Mouse (Mus musculus) MEL (cell line): ENCODE measurements around the gene Kremen2. TPM values are rescaled to one million over a fixed set of nuclear protein-coding genes. Genes with fewer than 3 reads are reported as not detected.

Experiments used
- DNase-seq: peaks from one replicate; pipeline ENCODE4 v3.0.0; 2011; ENCODE audit warnings: low read depth, low spot score
- H3K27ac ChIP-seq: 2 replicates; pipeline ENCODE4 v1.5.1; 2012; ENCODE audit warnings: low read depth, mild to moderate bottlenecking, control low read depth, low read length, moderate library complexity; ENCODE audit not compliant: control insufficient read depth
- H3K27me3 ChIP-seq, 2 experiments: fragments of 150-350 bp in 1 of 2; sonication (generic) in 1 of 2; 2 replicates each; pipeline ENCODE4 v1.6.1; 2012; ENCODE audit warnings: low read length in 2 of 2, mild to moderate bottlenecking in 2 of 2, improper control_type of control experiment in 1 of 2, moderate library complexity in 1 of 2; ENCODE audit not compliant: insufficient read depth in 2 of 2, control insufficient read depth in 1 of 2
- H3K36me3 ChIP-seq, 2 experiments: 2 replicates each; pipeline ENCODE4 v1.6.1; 2012 to 2014; ENCODE audit warnings: low read length in 2 of 2, improper control_type of control experiment in 1 of 2, inconsistent platforms in 1 of 2, mild to moderate bottlenecking in 1 of 2; ENCODE audit not compliant: insufficient read depth in 2 of 2, control insufficient read depth in 1 of 2
- H3K4me1 ChIP-seq, 2 experiments: fragments of 150-350 bp in 1 of 2; sonication (generic) in 1 of 2; 2 replicates each; pipeline ENCODE4 v1.6.1; 2012; ENCODE audit warnings: low read length in 2 of 2, improper control_type of control experiment in 1 of 2, mild to moderate bottlenecking in 1 of 2; ENCODE audit not compliant: insufficient read depth in 2 of 2, control insufficient read depth in 1 of 2
- H3K4me3 ChIP-seq, 2 experiments: fragments of 150-350 bp in 1 of 2; sonication (generic) in 1 of 2; 2 replicates each; pipeline ENCODE4 v1.5.1; 2012; ENCODE audit warnings: low read depth in 2 of 2, low read length in 2 of 2, mild to moderate bottlenecking in 2 of 2, moderate library complexity in 2 of 2, control low read depth in 1 of 2, improper control_type of control experiment in 1 of 2; ENCODE audit not compliant: control insufficient read depth in 1 of 2, insufficient read depth in 1 of 2
- H3K79me2 ChIP-seq: 2 replicates; pipeline ENCODE4 v1.6.1; 2012; ENCODE audit warnings: mild to moderate bottlenecking, low read length, moderate library complexity; ENCODE audit not compliant: control insufficient read depth, poor library complexity, insufficient read depth
- H3K9ac ChIP-seq: 2 replicates; pipeline ENCODE4 v1.6.1; 2012; ENCODE audit warnings: low read depth, mild to moderate bottlenecking, control low read depth, low read length, moderate library complexity; ENCODE audit not compliant: control insufficient read depth, poor library complexity, severe bottlenecking
- H3K9me3 ChIP-seq: fragments of 150-350 bp; sonication (generic); replicated peaks from 2 replicates; pipeline ENCODE4 v1.6.1; 2012; ENCODE audit warnings: mild to moderate bottlenecking, low read length, improper control_type of control experiment, moderate library complexity; ENCODE audit not compliant: insufficient read depth
- BHLHE40 ChIP-seq: IDR thresholded peaks from 2 replicates; pipeline ENCODE4 v1.6.1; 2012; ENCODE audit warnings: low read depth, mild to moderate bottlenecking, inconsistent platforms, low read length, improper control_type of control experiment, borderline replicate concordance
- CHD1 ChIP-seq: IDR thresholded peaks from 2 replicates; pipeline ENCODE4 v1.6.1; 2012; ENCODE audit warnings: low read depth, mild to moderate bottlenecking, inconsistent platforms, low read length, improper control_type of control experiment
- CHD2 ChIP-seq: IDR thresholded peaks from 2 replicates; pipeline ENCODE4 v1.6.1; 2011; ENCODE audit warnings: low read length, improper control_type of control experiment
- E2F4 ChIP-seq: IDR thresholded peaks from 2 replicates; pipeline ENCODE4 v1.6.1; 2011; ENCODE audit warnings: low read depth, low read length, improper control_type of control experiment, borderline replicate concordance
- ELF1 ChIP-seq: IDR thresholded peaks from 2 replicates; pipeline ENCODE4 v1.6.1; 2014; ENCODE audit warnings: low read depth, mild to moderate bottlenecking, inconsistent platforms, low read length, improper control_type of control experiment, moderate library complexity
- EP300 ChIP-seq, 2 experiments: IDR thresholded peaks; 2 replicates each; pipeline ENCODE4 v1.6.1; 2011; ENCODE audit warnings: improper control_type of control experiment in 2 of 2, low read length in 2 of 2, low read depth in 1 of 2, mild to moderate bottlenecking in 1 of 2
- GABPA ChIP-seq: IDR thresholded peaks from 2 replicates; pipeline ENCODE4 v1.6.1; 2012; ENCODE audit warnings: low read depth, mild to moderate bottlenecking, inconsistent platforms, low read length, improper control_type of control experiment, moderate library complexity
- HCFC1 ChIP-seq: IDR thresholded peaks from 2 replicates; pipeline ENCODE4 v1.6.1; 2012; ENCODE audit warnings: low read depth, mild to moderate bottlenecking, inconsistent platforms, low read length, improper control_type of control experiment, moderate library complexity
- KAT2A ChIP-seq: conservative IDR thresholded peaks from 2 replicates; pipeline ENCODE4 v1.6.1; 2012; ENCODE audit warnings: low read depth, low read length, improper control_type of control experiment, inconsistent platforms
- MAFK ChIP-seq: IDR thresholded peaks from 2 replicates; pipeline ENCODE4 v1.6.1; 2011; ENCODE audit warnings: low read depth, mild to moderate bottlenecking, low read length, improper control_type of control experiment, borderline replicate concordance
- MAX ChIP-seq: IDR thresholded peaks from 2 replicates; pipeline ENCODE4 v1.6.1; 2011; ENCODE audit warnings: low read length, improper control_type of control experiment
- MAZ ChIP-seq: IDR thresholded peaks from 2 replicates; pipeline ENCODE4 v1.6.1; 2012; ENCODE audit warnings: low read depth, mild to moderate bottlenecking, inconsistent platforms, low read length, improper control_type of control experiment
- MYB ChIP-seq: IDR thresholded peaks from 2 replicates; pipeline ENCODE4 v1.6.1; 2011; ENCODE audit warnings: mild to moderate bottlenecking, low read depth, low read length, improper control_type of control experiment
- NELFE ChIP-seq: IDR thresholded peaks from 2 replicates; pipeline ENCODE4 v1.6.1; 2011; ENCODE audit warnings: low read depth, low read length, improper control_type of control experiment
- NRF1 ChIP-seq: IDR thresholded peaks from 2 replicates; pipeline ENCODE4 v1.6.1; 2014; ENCODE audit warnings: low read depth, mild to moderate bottlenecking, inconsistent platforms, low read length, improper control_type of control experiment, moderate library complexity; ENCODE audit not compliant: poor library complexity, insufficient read depth, severe bottlenecking
- POLR2A ChIP-seq, 2 experiments: IDR thresholded peaks; 2 replicates each; pipeline ENCODE4 v1.6.1; 2011 to 2012; ENCODE audit warnings: low read length in 2 of 2, mild to moderate bottlenecking in 2 of 2, control low read depth in 1 of 2, improper control_type of control experiment in 1 of 2, low read depth in 1 of 2, moderate library complexity in 1 of 2; ENCODE audit not compliant: control insufficient read depth in 1 of 2, insufficient read depth in 1 of 2, poor library complexity in 1 of 2
- SMC3 ChIP-seq: IDR thresholded peaks from 2 replicates; pipeline ENCODE4 v1.6.1; 2011; ENCODE audit warnings: low read depth, low read length, improper control_type of control experiment
- TAL1 ChIP-seq: IDR thresholded peaks from 2 replicates; pipeline ENCODE4 v1.6.1; 2012; ENCODE audit warnings: mild to moderate bottlenecking, inconsistent platforms, low read length, moderate library complexity, mixed read lengths
- TBP ChIP-seq: IDR thresholded peaks from 2 replicates; pipeline ENCODE4 v1.8.0; 2011; ENCODE audit warnings: low read depth, low read length, improper control_type of control experiment
- TCF12 ChIP-seq: IDR thresholded peaks from 2 replicates; pipeline ENCODE4 v1.6.1; 2014; ENCODE audit warnings: low read depth, mild to moderate bottlenecking, inconsistent platforms, low read length, improper control_type of control experiment, moderate library complexity
- USF1 ChIP-seq: IDR thresholded peaks from 2 replicates; pipeline ENCODE4 v1.6.1; 2014; ENCODE audit warnings: low read depth, mild to moderate bottlenecking, inconsistent platforms, low read length, improper control_type of control experiment, moderate library complexity
- ZC3H11A ChIP-seq: IDR thresholded peaks from 2 replicates; pipeline ENCODE4 v1.6.1; 2012; ENCODE audit warnings: low read depth, mild to moderate bottlenecking, inconsistent platforms, low read length, improper control_type of control experiment
- ZMIZ1 ChIP-seq: IDR thresholded peaks from 2 replicates; pipeline ENCODE4 v1.6.1; 2012; ENCODE audit warnings: low read depth, mild to moderate bottlenecking, inconsistent platforms, low read length, improper control_type of control experiment, moderate library complexity
- polyA plus RNA-seq, 2 experiments: library from polyadenylated mRNA; stranded (reverse) in 1 of 2; unstranded in 1 of 2; fragments of >175 nt in 1 of 2; fragments of >200 nt in 1 of 2; gene quantifications; 2 replicates each; pipeline versions ENCODE4 v1.2.1 to v1.2.4; 2012; ENCODE audit warnings: low replicate concordance in 2 of 2, low read depth in 1 of 2; ENCODE audit not compliant: insufficient read length in 2 of 2, insufficient read depth in 1 of 2, missing spikeins in 1 of 2
- total RNA-seq: library from RNA; depleted of rRNA; stranded (reverse); fragments of 300-350 nt; gene quantifications from 2 replicates; pipeline ENCODE4 v1.2.3, GENCODE M21; 2012

Gene Kremen2
- total and polyA plus RNA-seq, 3 experiments = 0.11 TPM; not detected in 2

GRCm38 (mm10) chr17:23786510-23786931 is 40.9 kb upstream of the Kremen2 start:
- Histone ChIP-seq H3K9me3 (no peaks in the 10 kb centered on the region), H3K36me3 (peaks cover 0 to 4% of the 10 kb centered on the region in 2 experiments; a peak in 2 of 4 replicates), H3K79me2 (no peaks in the 10 kb centered on the region), H3K27me3 (no peaks in the 10 kb centered on the region; a peak in 1 of 4 replicates), H3K4me1 (peaks cover 0 to 6% of the 10 kb centered on the region in 2 experiments; a peak in 2 of 4 replicates), H3K4me3 (peak overlapping the region; percentile 10 to 42; a peak in 3 of 4 replicates), H3K27ac (no peak overlapping the region), H3K9ac (peak overlapping the region; percentile 39)
- DNase-seq = no peak
- TF ChIP-seq SMC3 = no peak

- DNase-seq = peak; percentile 74
- H3K27ac ChIP-seq = no peak within 1 kb of the TSS
These were observed 40.2 kb upstream of the Kremen2 start, which contains the start of gene Flywch2 for GRCm38 (mm10) chr17:23785561-23786471. Gene Flywch2, minus strand, starts transcription at chr17:23786081.

GRCm38 (mm10) chr17:23783352-23783751 is 37.7 kb upstream of the Kremen2 start:
- Histone ChIP-seq H3K4me3 (no peak overlapping the region), H3K27ac (no peak overlapping the region), H3K4me1 (no peaks in the 10 kb centered on the region; a peak in 1 of 4 replicates), H3K36me3 (peaks cover 0 to 2% of the 10 kb centered on the region in 2 experiments; a peak in 1 of 4 replicates), H3K79me2 (no peaks in the 10 kb centered on the region), H3K27me3 (no peaks in the 10 kb centered on the region; a peak in 2 of 4 replicates), H3K9ac (no peak overlapping the region)
- DNase-seq = no peak
- no peak for TF ChIP-seq MYB
- no peak for TF ChIP-seq NRF1
- no peak for TF ChIP-seq MAZ
- TF ChIP-seq EP300 (IDR thresholded peaks at IDR 0.05; ENCODE audit: low read depth in 1 of 2, low read length in 2 of 2) = no peak
- TF ChIP-seq HCFC1 = no peak
- no peak for TF ChIP-seq NELFE
- no peak for TF ChIP-seq TAL1
- TF ChIP-seq BHLHE40 = no peak
- TF ChIP-seq MAX = no peak
- no peak for TF ChIP-seq ZC3H11A
- TF ChIP-seq ZMIZ1 = no peak
- no peak for TF ChIP-seq USF1
- TF ChIP-seq GABPA = no peak
- no peak for TF ChIP-seq E2F4
- TF ChIP-seq, all 39 proteins: peak for 0
- no peaks in the 10 kb centered on the region for H3K9me3 ChIP-seq

More at GRCm38 (mm10) chr17:23785561-23786471, 40.2 kb upstream of the Kremen2 start, which contains the start of gene Flywch2:
- peak within 1 kb of the TSS; percentile 10 to 42; a peak in 3 of 4 replicates for H3K4me3 ChIP-seq
- peak within 1 kb of the TSS; percentile 48 for H3K9ac ChIP-seq
- H3K4me1 ChIP-seq = peaks cover 0 to 6% of the 10 kb centered on the region in 2 experiments; a peak in 2 of 4 replicates
- no peaks in the 10 kb centered on the region for H3K9me3 ChIP-seq
- no peaks in the 10 kb centered on the region for H3K79me2 ChIP-seq
- peaks cover 0 to 4% of the 10 kb centered on the region in 2 experiments; a peak in 2 of 4 replicates for H3K36me3 ChIP-seq
- no peaks in the 10 kb centered on the region; a peak in 1 of 4 replicates for H3K27me3 ChIP-seq
- TF ChIP-seq TBP (no peak), HCFC1 (0 out of 2 replicates have a peak, but pooled peaks have one; percentile 38), CHD2 (no peak), MAFK (no peak), TCF12 (no peak), NRF1 (peak; percentile 71), TAL1 (no peak), ELF1 (no peak), USF1 (no peak), SMC3 (no peak), CHD1 (no peak), KAT2A (no peak), POLR2A (IDR thresholded peaks at IDR 0.05; ENCODE audit: control insufficient read depth in 1 of 2, insufficient read depth in 1 of 2, low read depth in 1 of 2, low read length in 2 of 2, poor library complexity in 1 of 2) (peak in 1 of 2 experiments; percentile 23; a peak in 1 of 4 replicates)
